Mouse (Mus musculus): ENCODE data around the gene Nck2.

Gene Nck2

GRCm38 (mm10) chr1:43433853-43434252, 10.5 kb upstream of the Nck2 start:
- DNase-seq (ENCODE audit: low read depth) = no peak

GRCm38 (mm10) chr1:43436554-43436953, 7.8 kb upstream of the Nck2 start:
- no peak for DNase-seq (ENCODE audit: low read depth)

GRCm38 (mm10) chr1:43439261-43439660, 5.1 kb upstream of the Nck2 start:
- no peak for DNase-seq (ENCODE audit: low read depth)

DNA sequence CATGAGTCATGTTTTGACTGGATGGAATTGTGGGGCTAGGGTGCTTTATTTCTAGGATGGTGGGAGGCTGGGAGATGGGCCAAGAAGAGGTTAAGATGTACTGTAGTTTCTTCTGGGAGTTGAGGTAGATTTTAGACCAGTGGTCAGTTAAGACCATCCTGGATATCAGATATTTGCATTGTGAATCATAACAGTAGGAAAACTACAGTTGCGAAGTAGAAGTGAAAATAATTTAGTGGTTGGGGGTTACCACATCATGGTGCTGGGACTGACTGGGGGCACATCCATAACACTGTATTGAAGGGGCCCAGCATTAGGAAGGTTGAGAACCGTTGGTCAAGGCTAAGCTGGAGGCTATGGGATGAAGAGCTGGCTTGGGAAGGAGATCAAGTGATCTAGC, 1.8 kb upstream of the Nck2 start:
- DNase-seq (ENCODE audit: low read depth) = no peak

GRCm38 (mm10) chr1:43445170-43446088, 1.1 kb downstream of the Nck2 start:
- DNase-seq (ENCODE audit: low read depth) = peak; percentile 79

GRCm38 (mm10) chr1:43446089-43446533, 1.7 kb downstream of the Nck2 start:
- DNase-seq (ENCODE audit: low read depth) = peak; percentile 46

DNA sequence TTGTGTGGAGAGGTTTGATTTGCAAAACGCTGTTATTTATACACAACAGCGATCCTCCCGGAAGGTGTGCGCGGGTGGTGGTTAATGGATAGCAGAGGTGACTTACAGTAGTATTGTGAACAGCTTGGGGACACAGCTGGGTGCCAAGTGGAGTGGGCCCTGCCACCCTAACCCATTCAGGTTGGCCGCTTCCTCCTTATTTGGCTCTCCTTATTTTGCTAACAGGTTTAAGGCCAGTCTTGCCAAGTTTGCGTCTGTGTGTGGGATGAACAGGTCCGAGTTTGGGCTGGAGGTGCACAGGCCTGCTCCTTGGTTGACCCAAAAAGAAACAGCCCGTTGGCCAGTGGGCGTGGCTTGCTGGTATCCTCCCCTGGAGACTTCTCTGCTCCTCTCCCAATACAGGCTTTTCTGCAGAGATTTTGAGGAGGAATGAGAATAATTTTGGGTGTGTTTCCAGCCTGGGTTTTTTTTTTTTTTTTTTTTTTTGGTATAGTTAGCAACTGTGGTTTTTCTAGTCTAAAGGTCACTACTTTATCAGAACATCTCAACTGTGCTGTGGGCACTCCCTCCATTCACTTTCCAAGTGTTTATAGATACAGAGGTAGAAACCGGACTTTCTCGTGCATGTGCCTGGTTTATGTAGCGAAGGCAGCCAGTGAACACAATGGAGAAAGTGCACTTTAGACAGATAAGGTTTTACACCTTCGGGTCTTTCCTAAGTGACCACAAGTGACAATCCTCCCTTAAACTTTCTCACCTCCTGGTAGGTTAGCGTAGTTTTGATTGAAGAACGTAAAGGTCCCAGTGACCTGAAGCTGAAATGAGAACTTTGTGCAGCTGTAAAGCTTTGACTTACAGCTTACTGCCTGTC, 2.6 kb downstream of the Nck2 start:
- peak; percentile 65 for DNase-seq (ENCODE audit: low read depth)

DNA sequence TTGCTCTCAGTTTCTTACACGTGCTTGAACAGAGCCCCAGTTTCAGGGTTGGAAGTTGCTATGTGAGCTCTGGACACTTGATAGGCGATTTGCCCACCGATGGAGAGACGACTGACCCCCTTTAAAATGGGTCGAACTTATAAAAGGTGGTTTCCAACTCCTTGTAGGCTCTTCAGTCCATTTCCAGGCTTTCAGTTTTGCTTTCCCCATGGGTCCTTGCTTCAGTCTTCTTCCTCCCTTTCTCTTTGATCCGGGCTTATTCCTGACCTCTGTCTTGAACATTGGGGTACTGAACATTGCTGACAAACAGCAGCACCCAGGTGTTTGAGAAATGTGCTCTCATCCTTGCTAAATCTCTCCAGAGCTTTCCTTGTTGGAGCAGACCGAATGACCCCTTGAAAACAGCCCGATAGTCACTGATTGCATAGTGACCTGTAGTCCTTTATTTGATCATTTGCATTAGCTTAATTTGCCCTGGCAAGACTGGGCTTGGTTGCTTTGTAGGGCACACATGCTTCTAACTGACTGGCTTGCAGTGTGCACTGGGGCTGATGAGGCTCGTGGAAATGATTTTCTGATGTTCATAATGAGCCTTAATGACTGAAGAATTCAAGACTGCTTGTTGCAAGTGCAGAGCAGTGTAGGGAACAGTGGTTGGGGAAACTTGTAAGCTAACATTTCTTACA, 3.4 kb downstream of the Nck2 start:
- no peak for DNase-seq (ENCODE audit: low read depth)

DNA sequence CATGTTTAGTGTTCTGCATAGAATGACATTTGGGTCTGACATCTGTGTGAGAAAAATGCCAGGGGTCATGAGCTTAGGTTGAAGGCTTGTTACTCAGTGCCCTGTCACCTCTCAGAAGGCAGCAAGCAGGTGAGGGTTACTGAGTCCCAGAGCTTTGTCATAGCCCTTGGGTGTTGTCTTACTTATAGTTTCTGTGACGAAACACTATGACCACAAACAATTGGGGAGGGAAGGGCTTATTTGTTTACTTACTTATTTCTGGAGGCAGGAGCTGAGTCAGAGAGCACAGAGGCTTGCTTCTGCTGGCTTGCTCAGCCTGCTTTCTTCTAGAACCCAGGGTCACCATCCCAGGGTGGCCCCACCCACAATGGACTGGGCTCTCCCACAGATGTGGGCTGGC, 6.4 kb downstream of the Nck2 start:
- DNase-seq (ENCODE audit: low read depth) = no peak

DNA sequence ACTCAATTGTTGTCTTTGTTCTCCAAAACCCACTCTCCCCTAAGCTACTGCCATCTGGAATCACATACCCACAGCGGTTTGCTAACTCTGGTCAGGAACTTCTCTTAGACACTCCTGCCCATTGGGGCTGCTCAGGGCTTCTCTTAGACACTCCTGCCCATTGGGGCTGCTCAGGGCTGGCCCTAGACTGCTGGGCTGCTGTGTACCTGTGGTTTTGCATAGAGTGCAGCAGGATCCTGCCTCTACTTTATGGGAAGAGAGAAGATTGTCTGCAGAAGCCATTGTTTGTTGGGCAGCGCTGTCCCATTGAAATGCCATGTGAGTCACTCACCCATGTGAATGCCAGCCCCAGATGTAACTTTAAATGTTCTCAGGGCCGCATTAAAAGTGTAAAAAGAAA, 9.3 kb downstream of the Nck2 start:
- no peak for DNase-seq (ENCODE audit: low read depth)

DNA sequence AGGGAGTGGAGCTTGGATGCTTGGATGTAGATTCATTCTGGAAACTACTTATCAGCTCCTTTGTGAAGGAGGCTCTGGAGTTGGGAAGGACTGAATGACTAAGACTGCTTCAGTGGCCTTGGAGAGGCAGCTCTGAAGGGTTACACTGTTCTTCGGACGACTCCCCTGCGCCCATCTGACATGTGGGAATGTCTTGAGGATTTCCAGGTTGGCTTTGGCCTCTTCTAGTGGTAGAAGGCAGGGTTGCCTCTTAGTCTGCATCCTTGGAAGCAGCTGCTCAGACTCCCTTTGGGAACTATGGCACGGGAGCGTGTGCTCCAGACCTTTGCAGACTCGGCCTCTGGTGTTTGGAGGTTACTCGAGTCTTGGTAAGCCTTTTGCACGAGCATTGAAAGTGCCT, 10.4 kb downstream of the Nck2 start:
- DNase-seq (ENCODE audit: low read depth) = no peak

GRCm38 (mm10) chr1:43455196-43455595, 10.8 kb downstream of the Nck2 start:
- DNase-seq (ENCODE audit: low read depth) = no peak

GRCm38 (mm10) chr1:43457012-43457766, 12.8 kb downstream of the Nck2 start:
- no peak for DNase-seq (ENCODE audit: low read depth)

DNA sequence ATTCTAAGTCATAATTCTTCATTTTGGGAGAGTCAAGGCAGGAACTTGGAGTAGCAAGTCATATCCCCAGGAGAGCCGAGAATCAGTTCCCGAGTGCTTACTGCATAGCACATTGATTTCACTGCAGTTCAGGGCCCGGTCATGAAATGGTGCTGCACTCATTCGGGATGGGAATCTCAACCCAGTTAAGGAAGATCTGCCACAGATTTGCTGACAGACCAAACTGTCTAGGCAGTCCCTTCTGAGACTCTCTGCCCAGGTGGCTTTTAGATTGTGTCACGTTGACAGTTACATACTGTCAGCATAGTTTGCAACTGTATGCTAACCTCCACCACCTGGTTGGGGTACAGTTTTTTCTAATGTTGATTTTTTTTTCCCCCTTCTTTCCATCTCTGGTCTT, 16.1 kb downstream of the Nck2 start:
- DNase-seq (ENCODE audit: low read depth) = no peak

GRCm38 (mm10) chr1:43462666-43463065, 18.3 kb downstream of the Nck2 start:
- DNase-seq (ENCODE audit: low read depth) = peak; percentile 61

GRCm38 (mm10) chr1:43463941-43464682, 19.7 kb downstream of the Nck2 start:
- no peak for DNase-seq (ENCODE audit: low read depth)

GRCm38 (mm10) chr1:43464976-43465375, 20.6 kb downstream of the Nck2 start:
- no peak for DNase-seq (ENCODE audit: low read depth)

GRCm38 (mm10) chr1:43465957-43466624, 21.7 kb downstream of the Nck2 start:
- no peak for DNase-seq (ENCODE audit: low read depth)

DNA sequence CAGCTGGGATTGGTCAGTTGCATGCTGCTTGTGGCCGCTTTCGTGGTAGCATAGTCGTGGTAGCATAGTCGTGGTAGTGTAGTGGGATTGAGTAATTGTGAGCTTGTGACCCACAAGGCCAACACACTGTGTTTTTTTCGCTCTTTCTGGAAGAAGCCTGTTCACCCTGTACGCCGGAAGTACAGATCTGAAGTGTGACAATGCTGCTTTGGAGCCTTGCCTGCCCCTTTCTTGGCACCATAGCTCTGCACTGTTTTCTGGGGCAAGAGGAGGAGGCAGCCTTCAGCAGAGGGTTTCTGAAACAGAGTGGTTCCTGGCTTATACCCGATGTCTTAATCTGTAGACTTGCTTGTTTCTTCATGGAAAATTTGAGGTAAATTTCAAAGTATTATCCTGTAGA, 23.3 kb downstream of the Nck2 start:
- peak; percentile 15 for DNase-seq (ENCODE audit: low read depth)

DNA sequence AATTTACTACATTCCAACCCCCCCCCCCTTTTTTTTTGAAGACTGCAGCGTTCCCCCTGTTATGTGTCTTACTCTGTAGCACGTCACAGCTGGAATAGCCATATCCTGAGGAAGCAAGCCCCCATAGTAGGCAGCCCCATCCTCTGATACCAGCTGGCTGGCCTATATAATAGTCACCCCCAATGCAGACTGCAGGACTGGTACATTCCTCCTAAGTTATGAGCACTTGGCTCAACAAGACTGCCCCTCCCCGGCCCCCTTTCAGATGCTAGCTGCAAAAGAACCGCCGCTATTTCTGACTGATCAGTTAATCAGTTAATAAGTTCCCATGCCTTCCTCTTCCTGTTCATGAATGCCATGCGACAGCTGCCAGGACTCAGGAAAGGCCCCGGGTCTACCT, 23.8 kb downstream of the Nck2 start:
- no peak for DNase-seq (ENCODE audit: low read depth)

Measured in NIH3T3 (cell line).